Comparison of ENCODE assay signal across 8 mouse cellular contexts in the genomic region with DNA sequence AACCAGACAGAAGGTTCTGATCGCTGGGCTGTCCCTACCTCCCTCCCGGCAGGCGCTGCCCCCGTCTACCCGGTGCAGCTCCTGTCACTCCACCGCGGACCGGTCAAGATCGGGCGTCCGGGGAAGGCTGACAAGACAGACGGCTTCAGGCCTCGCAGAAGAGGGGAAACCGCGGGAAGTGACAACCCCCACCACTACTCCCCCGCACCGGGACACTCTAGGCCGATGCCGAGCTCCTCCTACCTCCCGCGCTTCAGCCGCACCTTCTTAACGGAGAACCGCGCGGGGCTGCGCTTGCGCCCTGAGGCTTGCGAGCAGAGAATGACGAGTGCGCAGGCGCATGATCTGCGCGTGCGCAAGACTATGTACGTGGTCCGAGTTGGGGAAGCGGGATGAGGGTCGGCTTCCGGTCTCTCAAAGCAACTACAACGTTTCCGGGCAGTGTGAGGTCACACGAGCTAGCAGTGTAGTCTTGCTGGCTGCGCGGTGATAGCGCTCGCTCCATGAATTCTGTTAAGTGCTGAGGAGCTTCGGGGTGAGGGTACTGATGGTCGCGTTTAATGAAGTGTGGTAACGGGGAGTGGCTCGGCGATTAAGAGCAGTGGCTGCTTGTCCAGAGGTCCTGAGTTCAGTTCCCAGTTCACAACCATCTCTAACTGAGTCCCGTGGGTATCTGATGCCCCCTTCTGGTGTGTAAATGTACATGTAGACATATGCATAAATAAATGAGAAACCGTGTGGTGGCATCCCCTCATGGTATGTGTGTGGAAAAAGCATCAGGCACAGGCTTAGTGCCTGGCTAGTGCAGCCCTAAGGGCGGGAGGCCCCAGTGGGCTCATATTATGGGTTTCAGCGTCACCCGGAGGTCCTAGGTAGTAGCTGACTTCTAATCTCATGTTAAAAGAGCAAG. TPM values are rescaled to one million over a fixed set of nuclear protein-coding genes. Genes with fewer than 3 reads are reported as not detected.
DNase-seq lines count a peak whose midpoint lies in the region; ATAC-seq and TF ChIP-seq lines count a peak whose summit lies in the region.

Gene Slx4, minus strand, starts transcription at position 282 of the 910 bp plus-strand sequence.

- H3K9ac ChIP-seq in embryonic facial prominence, embryonic 13.5 days, result peak within 1 kb of the TSS; percentile 94
- peak within 1 kb of the TSS; percentile 70 for H3K9ac ChIP-seq in limb, embryonic 12.5 days (replicated peaks)
- peak within 1 kb of the TSS; percentile 86 for H3K9ac ChIP-seq in midbrain, embryonic 15.5 days

- peak within 1 kb of the TSS; percentile 89 for H3K27ac ChIP-seq in embryonic facial prominence, embryonic 13.5 days
- peak within 1 kb of the TSS; percentile 88 for H3K27ac ChIP-seq in kidney, adult 2 months (ENCODE audit: insufficient read depth, low read depth, low read length)
- peak within 1 kb of the TSS; percentile 76 for H3K27ac ChIP-seq in limb, embryonic 12.5 days
- peak within 1 kb of the TSS; percentile 84 for H3K27ac ChIP-seq in midbrain, embryonic 15.5 days
- peak within 1 kb of the TSS; percentile 86 for H3K27ac ChIP-seq in spleen, adult 2 months (ENCODE audit: insufficient read depth, low read length)

- peak; percentile 27; the same call in 1 of the 2 replicates for TF ChIP-seq CTCF in kidney, adult 2 months (conservative IDR thresholded peaks at IDR 0.05; ENCODE audit: insufficient read depth, insufficient read length, low read depth, low read length)
- no peak for TF ChIP-seq CTCF in spleen, adult 2 months (IDR thresholded peaks at IDR 0.05; ENCODE audit: extremely low read depth, insufficient read depth, insufficient read length, insufficient replicate concordance)

- peak; percentile 90 for TF ChIP-seq POLR2A in kidney, adult 2 months (IDR thresholded peaks at IDR 0.05; ENCODE audit: low read depth, low read length)
- peak; percentile 91 for TF ChIP-seq POLR2A in spleen, adult 2 months (IDR thresholded peaks at IDR 0.05; ENCODE audit: low read depth, low read length)

- no peaks in the 10 kb centered on the region for H3K9me3 ChIP-seq in embryonic facial prominence, embryonic 13.5 days
- 0 out of 2 replicates have a peak, but pooled peaks cover 6% of the 10 kb centered on the region for H3K9me3 ChIP-seq in limb, embryonic 12.5 days
- H3K9me3 ChIP-seq in midbrain, embryonic 15.5 days, result no peaks in the 10 kb centered on the region

- peak within 1 kb of the TSS; percentile 86 for H3K4me2 ChIP-seq in embryonic facial prominence, embryonic 13.5 days
- H3K4me2 ChIP-seq in limb, embryonic 12.5 days, result peak within 1 kb of the TSS; percentile 76
- peak within 1 kb of the TSS; percentile 61 for H3K4me2 ChIP-seq in midbrain, embryonic 15.5 days

- peak within 1 kb of the TSS; percentile 89 for H3K4me3 ChIP-seq in embryonic facial prominence, embryonic 13.5 days
- H3K4me3 ChIP-seq in kidney, adult 2 months (ENCODE audit: insufficient read depth, low read depth, low read length), result peak within 1 kb of the TSS; percentile 70
- H3K4me3 ChIP-seq in limb, embryonic 12.5 days (replicated peaks), result peak within 1 kb of the TSS; percentile 74
- H3K4me3 ChIP-seq in midbrain, embryonic 15.5 days, result peak within 1 kb of the TSS; percentile 74
- peak within 1 kb of the TSS; percentile 70 for H3K4me3 ChIP-seq in spleen, adult 2 months (ENCODE audit: extremely low read depth, insufficient read depth, insufficient read length)

- ATAC-seq in embryonic facial prominence, embryonic 13.5 days (ENCODE audit: insufficient number of reproducible peaks, insufficient read depth, low FRiP score, low TSS enrichment, low read depth), result peak; percentile 90
- ATAC-seq in limb, embryonic 12.5 days (ENCODE audit: insufficient number of reproducible peaks, insufficient read depth, low FRiP score, low TSS enrichment, low read depth), result peak; percentile 97
- ATAC-seq in midbrain, embryonic 15.5 days (replicated peaks), result peak; percentile 98

- H3K4me1 ChIP-seq in embryonic facial prominence, embryonic 13.5 days, result peaks cover 13% of the 10 kb centered on the region
- H3K4me1 ChIP-seq in kidney, adult 2 months (ENCODE audit: control insufficient read depth, insufficient read depth, low read length), result 0 out of 2 replicates have a peak, but pooled peaks cover 4% of the 10 kb centered on the region
- peaks cover 13% of the 10 kb centered on the region for H3K4me1 ChIP-seq in limb, embryonic 12.5 days (replicated peaks)
- H3K4me1 ChIP-seq in midbrain, embryonic 15.5 days, result peaks cover 19% of the 10 kb centered on the region
- peaks cover 5% of the 10 kb centered on the region; the same call in 1 of the 2 replicates for H3K4me1 ChIP-seq in spleen, adult 2 months (ENCODE audit: control insufficient read depth, insufficient read depth, insufficient read length)

- H3K36me3 ChIP-seq in embryonic facial prominence, embryonic 13.5 days, result peaks cover 27% of the 10 kb centered on the region
- H3K36me3 ChIP-seq in kidney, adult 2 months (ENCODE audit: control insufficient read depth, insufficient read depth, low read length), result 0 out of 2 replicates have a peak, but pooled peaks cover 2% of the 10 kb centered on the region
- peaks cover 24% of the 10 kb centered on the region for H3K36me3 ChIP-seq in limb, embryonic 12.5 days
- peaks cover 23% of the 10 kb centered on the region; the same call in 1 of the 2 replicates for H3K36me3 ChIP-seq in midbrain, embryonic 15.5 days (replicated peaks)
- peaks cover 9% of the 10 kb centered on the region for H3K36me3 ChIP-seq in spleen, adult 2 months (ENCODE audit: control insufficient read depth, insufficient read depth, low read length)

- peak; percentile 98 for DNase-seq in 3134 (ENCODE audit: extremely low read depth, insufficient read length, low spot score)
- peak; percentile 96 for DNase-seq in adrenal gland, postnatal 36 days
- DNase-seq in heart, adult 18-20 months, result peak; percentile 95 to 96
- peak; percentile 97 for DNase-seq in kidney, adult 2 months
- peak; percentile 91 to 93 for DNase-seq in spleen, adult 2 months (ENCODE audit: low read depth in 1 of 2, low spot score in 2 of 2)

- no peaks in the 10 kb centered on the region for H3K27me3 ChIP-seq in embryonic facial prominence, embryonic 13.5 days
- no peaks in the 10 kb centered on the region for H3K27me3 ChIP-seq in kidney, adult 2 months (replicated peaks; ENCODE audit: control insufficient read depth, insufficient read depth, low read length)
- no peaks in the 10 kb centered on the region for H3K27me3 ChIP-seq in limb, embryonic 12.5 days
- H3K27me3 ChIP-seq in midbrain, embryonic 15.5 days (replicated peaks), result no peaks in the 10 kb centered on the region
- no peaks in the 10 kb centered on the region for H3K27me3 ChIP-seq in spleen, adult 2 months (ENCODE audit: control insufficient read depth, insufficient read depth, low read length)

- WGBS in embryonic facial prominence, embryonic 13.5 days, result 1% methylated on average over 58 of the region's 58 CpGs
- WGBS in kidney, adult 2 months, result 2% methylated on average over 58 of the region's 58 CpGs
- under 1% methylated on average over 58 of the region's 58 CpGs for WGBS in limb, embryonic 12.5 days
- 1% methylated on average over 50 of the region's 58 CpGs for WGBS in midbrain, embryonic 15.5 days
- 2% methylated on average over 55 of the region's 58 CpGs for WGBS in spleen, adult 2 months

RNA-seq across cellular contexts. Expression of gene Slx4, which starts in this region (rescaled TPM):
- 10 to 100 TPM; 18.1 to 53.9 TPM for total RNA-seq in adrenal gland, postnatal 36 days (2021)
- 20.8 and 21.2 TPM in 2 replicates for polyA plus RNA-seq in embryonic facial prominence, embryonic 13.5 days (2015; fragmentation: Nextera tagmentation; extraction: Ambion mirVana)
- 1 to 10 TPM; 7.7 to 8.8 TPM for total RNA-seq in heart, adult 18-20 months (2021)
- 36.0 and 41.0 TPM in 2 replicates for polyA plus RNA-seq in kidney, adult 2 months (2012; rRNA removed)
- 23.1 and 27.9 TPM in 2 replicates for polyA plus RNA-seq in limb, embryonic 12.5 days (2016; fragmentation: Nextera tagmentation; extraction: Ambion mirVana)
- polyA plus RNA-seq in midbrain, embryonic 15.5 days (2015; fragmentation: Nextera tagmentation; extraction: Ambion mirVana), result 30.7 and 33.9 TPM in 2 replicates
- 26.5 and 29.6 TPM in 2 replicates for polyA plus RNA-seq in spleen, adult 2 months (2012; rRNA removed)

Comparison
In these comparisons a context has a peak if more than half of its experiments do, and no peak if none do; other contexts are left out.
1. Peak in every context shown above with its lines: DNase-seq, ATAC-seq, H3K4me3 ChIP-seq and H3K27ac ChIP-seq.